Mouse (Mus musculus): ENCODE results near the gene Gpld1. TPM values are rescaled to one million over a fixed set of nuclear protein-coding genes. Genes with fewer than 3 reads are reported as not detected.

Gene Gpld1
- polyA plus RNA-seq, 1 experiment from 2014 or later, result 0.89 TPM

GRCm38 (mm10) chr13:24943303-24943702 is 351 bp downstream of the Gpld1 start:
- CTCF ChIA-PET, result interaction anchor here (0.7 to 1.6 kb wide), 2 partner anchors 34 to 40 kb away, joined by 3 to 5 read pairs; no protein-coding TSS in a partner anchor
- ATAC-seq, result no peak
- no peak for TF ChIP-seq CTCF (IDR thresholded peaks at IDR 0.05)
- in situ Hi-C loops (cut with MboI; ENCODE audit: low pct_unique_long_range_greater_than_20kb), result no loop called here
- DNase-seq (ENCODE audit: low read depth, low spot score), result no peak
- POLR2A ChIA-PET, result no interaction called here
- H3K27me3 ChIP-seq, result no peaks in the 10 kb centered on the region

- H3K27me3 ChIP-seq, result no peaks in the 10 kb centered on the region
- ChIA-PET CTCF (no interaction called here), POLR2A (no interaction called here)
- in situ Hi-C loops (cut with MboI; ENCODE audit: low pct_unique_long_range_greater_than_20kb), result no loop called here
- no peak for ATAC-seq
- no peak for TF ChIP-seq CTCF (IDR thresholded peaks at IDR 0.05)
- DNase-seq (ENCODE audit: low read depth, low spot score), result peak; percentile 42
These were observed 2.6 kb downstream of the Gpld1 start for GRCm38 (mm10) chr13:24945567-24945966.

GRCm38 (mm10) chr13:24947158-24947557 is 4.2 kb downstream of the Gpld1 start:
- ChIA-PET POLR2A (no interaction called here), CTCF (interaction anchor here (1.2 kb wide), 1 partner anchor 14 kb away, joined by 4 read pairs; no protein-coding TSS in a partner anchor)
- ATAC-seq (no peak), DNase-seq (ENCODE audit: low read depth, low spot score) (no peak)
- no peak for TF ChIP-seq CTCF (IDR thresholded peaks at IDR 0.05)
- in situ Hi-C loops (cut with MboI; ENCODE audit: low pct_unique_long_range_greater_than_20kb), result no loop called here
- no peaks in the 10 kb centered on the region for H3K27me3 ChIP-seq

- no peaks in the 10 kb centered on the region for H3K27me3 ChIP-seq
- ATAC-seq, result no peak
- POLR2A ChIA-PET, result no interaction called here
- DNase-seq (ENCODE audit: low read depth, low spot score), result no peak
- no peak for TF ChIP-seq CTCF (IDR thresholded peaks at IDR 0.05)
- in situ Hi-C loops (cut with MboI; ENCODE audit: low pct_unique_long_range_greater_than_20kb), result no loop called here
- CTCF ChIA-PET, result interaction anchor here (1.0 to 1.9 kb wide), 2 partner anchors 9 to 10 kb away, joined by 3 to 5 read pairs; no protein-coding TSS in a partner anchor
These were observed 5.9 kb downstream of the Gpld1 start for GRCm38 (mm10) chr13:24948870-24949269.

- no peak for DNase-seq (ENCODE audit: low read depth, low spot score)
- TF ChIP-seq CTCF (IDR thresholded peaks at IDR 0.05), result no peak
- H3K27me3 ChIP-seq, result no peaks in the 10 kb centered on the region
- in situ Hi-C loops (cut with MboI; ENCODE audit: low pct_unique_long_range_greater_than_20kb), result no loop called here
- ChIA-PET POLR2A (no interaction called here), CTCF (interaction anchor here (2.4 kb wide), 1 partner anchor 13 kb away, joined by 6 read pairs; no protein-coding TSS in a partner anchor)
- no peak for ATAC-seq
These were observed 9.7 kb downstream of the Gpld1 start for GRCm38 (mm10) chr13:24952659-24953058.

GRCm38 (mm10) chr13:24955091-24955490 is 12.1 kb downstream of the Gpld1 start:
- CTCF ChIA-PET, result interaction anchor here (1.5 kb wide), 1 partner anchor 35 kb away, joined by 3 read pairs; no protein-coding TSS in a partner anchor
- in situ Hi-C loops (cut with MboI; ENCODE audit: low pct_unique_long_range_greater_than_20kb), result no loop called here
- no peak for TF ChIP-seq CTCF (IDR thresholded peaks at IDR 0.05)
- DNase-seq (ENCODE audit: low read depth, low spot score) (no peak), ATAC-seq (no peak)
- no peaks in the 10 kb centered on the region for H3K27me3 ChIP-seq
- POLR2A ChIA-PET, result no interaction called here

GRCm38 (mm10) chr13:24955500-24955899 is 12.5 kb downstream of the Gpld1 start:
- H3K27me3 ChIP-seq, result no peaks in the 10 kb centered on the region
- in situ Hi-C loops (cut with MboI; ENCODE audit: low pct_unique_long_range_greater_than_20kb), result no loop called here
- DNase-seq (ENCODE audit: low read depth, low spot score) (no peak), ATAC-seq (no peak)
- TF ChIP-seq CTCF (IDR thresholded peaks at IDR 0.05), result no peak
- POLR2A ChIA-PET, result interaction anchor here (0.5 kb wide), 1 partner anchor 9 kb away, joined by 3 read pairs; no protein-coding TSS in a partner anchor
- CTCF ChIA-PET, result interaction anchor here (1.5 kb wide), 1 partner anchor 34 kb away, joined by 3 read pairs; no protein-coding TSS in a partner anchor

- in situ Hi-C loops (cut with MboI; ENCODE audit: low pct_unique_long_range_greater_than_20kb), result no loop called here
- no peaks in the 10 kb centered on the region for H3K27me3 ChIP-seq
- ATAC-seq (no peak), DNase-seq (ENCODE audit: low read depth, low spot score) (no peak)
- TF ChIP-seq CTCF (IDR thresholded peaks at IDR 0.05), result no peak
- POLR2A ChIA-PET, result interaction anchor here (0.6 kb wide), 3 partner anchors 17 to 180 kb away, joined by 3 to 4 read pairs (median 3); no protein-coding TSS in a partner anchor
- CTCF ChIA-PET, result interaction anchor here (0.8 to 1.6 kb wide), 5 partner anchors 9 to 22 kb away, joined by 3 to 4 read pairs (median 3); no protein-coding TSS in a partner anchor
These were observed 15.7 kb downstream of the Gpld1 start for GRCm38 (mm10) chr13:24958671-24959070.

- in situ Hi-C loops (cut with MboI; ENCODE audit: low pct_unique_long_range_greater_than_20kb), result no loop called here
- ATAC-seq, result no peak
- ChIA-PET POLR2A (no interaction called here), CTCF (interaction anchor here (1.6 kb wide), 1 partner anchor 21 kb away, joined by 4 read pairs; no protein-coding TSS in a partner anchor)
- TF ChIP-seq CTCF (IDR thresholded peaks at IDR 0.05), result no peak
- H3K27me3 ChIP-seq, result no peaks in the 10 kb centered on the region
- DNase-seq (ENCODE audit: low read depth, low spot score), result no peak
These were observed 17.1 kb downstream of the Gpld1 start for GRCm38 (mm10) chr13:24960084-24960483.

GRCm38 (mm10) chr13:24962119-24962518 is 19.2 kb downstream of the Gpld1 start:
- POLR2A ChIA-PET, result no interaction called here
- H3K27me3 ChIP-seq, result no peaks in the 10 kb centered on the region
- in situ Hi-C loops (cut with MboI; ENCODE audit: low pct_unique_long_range_greater_than_20kb), result no loop called here

GRCm38 (mm10) chr13:24965130-24965845 is 22.3 kb downstream of the Gpld1 start:
- TF ChIP-seq CTCF (IDR thresholded peaks at IDR 0.05), result no peak
- ChIA-PET POLR2A (no interaction called here), CTCF (no interaction called here)
- ATAC-seq (no peak), DNase-seq (ENCODE audit: low read depth, low spot score) (no peak)
- H3K27me3 ChIP-seq, result no peaks in the 10 kb centered on the region
- in situ Hi-C loops (cut with MboI; ENCODE audit: low pct_unique_long_range_greater_than_20kb), result no loop called here

More at GRCm38 (mm10) chr13:24962119-24962518, 19.2 kb downstream of the Gpld1 start:
- CTCF ChIA-PET, result no interaction called here
- ATAC-seq, result no peak
- no peak for DNase-seq (ENCODE audit: low read depth, low spot score)
- no peak for TF ChIP-seq CTCF (IDR thresholded peaks at IDR 0.05)
